Mouse (Mus musculus) mouse embryonic stem cell (cell line): ENCODE data around the gene Stx19.

ENCODE experiments used
- in situ Hi-C, 2 experiments: fragments of 300-500 bp; cut with MboI; formaldehyde crosslinking; loops; 1 replicate in 1 of 2; 3 replicates in 1 of 2; pipeline ENCODE4 v1.14.3; 2019 to 2020; ENCODE audit warnings: low sequenced_read_pairs in 2 of 2, low pct_unique_long_range_greater_than_20kb in 1 of 2, mixed read lengths in 1 of 2; ENCODE audit not compliant: unreplicated experiment in 1 of 2

Gene Stx19

GRCm38 (mm10) chr16:62814491-62814890, at the start of gene Stx19:
Stx19 (plus strand) TSS chr16:62814676.
- in situ Hi-C loops, result no loop called here

GRCm38 (mm10) chr16:62773462-62773861, 41.0 kb upstream of the Stx19 start:
- in situ Hi-C loops, result no loop called here

- in situ Hi-C loops, result no loop called here
Observed at GRCm38 (mm10) chr16:62776034-62776433, 38.4 kb upstream of the Stx19 start.

- in situ Hi-C loops, result no loop called here
Observed at GRCm38 (mm10) chr16:62778282-62778681, 36.2 kb upstream of the Stx19 start.

- in situ Hi-C loops, result no loop called here
Observed at GRCm38 (mm10) chr16:62782229-62782628, 32.2 kb upstream of the Stx19 start.

GRCm38 (mm10) chr16:62786621-62787331, 27.7 kb upstream of the Stx19 start, which contains the start of gene Nsun3:
Nsun3 (minus strand) TSS chr16:62786818.
- in situ Hi-C loops, result no loop called here

GRCm38 (mm10) chr16:62796608-62797007, 17.9 kb upstream of the Stx19 start:
- in situ Hi-C loops, result no loop called here

- in situ Hi-C loops, result no loop called here
Observed at GRCm38 (mm10) chr16:62798808-62799207, 15.7 kb upstream of the Stx19 start.

GRCm38 (mm10) chr16:62799426-62799825, 15.1 kb upstream of the Stx19 start:
- in situ Hi-C loops, result no loop called here

GRCm38 (mm10) chr16:62799839-62800238, 14.6 kb upstream of the Stx19 start:
- in situ Hi-C loops, result no loop called here

- in situ Hi-C loops, result no loop called here
Observed at GRCm38 (mm10) chr16:62804621-62805020, 9.9 kb upstream of the Stx19 start.

GRCm38 (mm10) chr16:62807249-62807979, 7.1 kb upstream of the Stx19 start:
- in situ Hi-C loops, result no loop called here

- in situ Hi-C loops, result no loop called here
Observed at GRCm38 (mm10) chr16:62810855-62811254, 3.6 kb upstream of the Stx19 start.

- in situ Hi-C loops, result no loop called here
Observed at GRCm38 (mm10) chr16:62813790-62814189, 686 bp upstream of the Stx19 start.

GRCm38 (mm10) chr16:62822472-62822871, 8.0 kb downstream of the Stx19 start:
- in situ Hi-C loops, result no loop called here

- in situ Hi-C loops, result no loop called here
Observed at GRCm38 (mm10) chr16:62826156-62827001, 11.9 kb downstream of the Stx19 start.

- in situ Hi-C loops, result no loop called here
Observed at GRCm38 (mm10) chr16:62832027-62832426, 17.6 kb downstream of the Stx19 start.

GRCm38 (mm10) chr16:62832481-62832880, 18.0 kb downstream of the Stx19 start:
- in situ Hi-C loops, result no loop called here
